Mouse (Mus musculus) right cerebral cortex, postnatal 25 days (tissue): ENCODE measurements at regions not wholly inside any gene's neighbourhood (a gene's known extent, or its start where the extent isn't known, plus 50 kb on each side); places are given as distances from the start of the nearest gene placed in this dataset.

ENCODE experiments used
- DNase-seq: peaks from one replicate; pipeline ENCODE4 v3.0.0; 2022

- no peak for DNase-seq
These were observed 111.4 kb upstream of the Ofcc1 start for GRCm38 (mm10) chr13:40472683-40473082.

GRCm38 (mm10) chr13:40469162-40469561 lies 107.9 kb upstream of the Ofcc1 start:
- no peak for DNase-seq

GRCm38 (mm10) chr13:40453360-40453759 lies 92.1 kb upstream of the Ofcc1 start:
- DNase-seq, result no peak

GRCm38 (mm10) chr13:40429831-40430230 lies 68.6 kb upstream of the Ofcc1 start:
- no peak for DNase-seq

- DNase-seq, result no peak
These were observed 61.8 kb upstream of the Ofcc1 start for GRCm38 (mm10) chr13:40423051-40423450.

GRCm38 (mm10) chr13:40417856-40418255 lies 56.6 kb upstream of the Ofcc1 start:
- DNase-seq, result no peak

GRCm38 (mm10) chr13:40413074-40413473 lies 51.8 kb upstream of the Ofcc1 start:
- DNase-seq, result no peak
